Mouse (Mus musculus): ENCODE measurements around the gene Nxn.

GRCm38 (mm10) chr11:76324207-76324606 is 74.7 kb downstream of the Nxn start:
- TF ChIP-seq CTCF (IDR thresholded peaks at IDR 0.05; ENCODE audit: low read depth, low read length) (no peak), POLR2A (IDR thresholded peaks at IDR 0.05; ENCODE audit: insufficient read depth, low read length) (no peak)

All from ES-Bruce4 (cell line).